Mouse (Mus musculus) kidney, adult 18-20 months (tissue): ENCODE measurements at regions not wholly inside any gene's neighbourhood (a gene's known extent, or its start where the extent isn't known, plus 50 kb on each side); places are given as distances from the start of the nearest gene placed in this dataset.

Source experiments
- DNase-seq: peaks from one replicate; pipeline ENCODE4 v3.0.0; 2021

GRCm38 (mm10) chr16:52742166-52742565 is 288.3 kb upstream of the Alcam start:
- no peak for DNase-seq

- DNase-seq, result no peak
Observed at GRCm38 (mm10) chr16:52726120-52726844, 272.4 kb upstream of the Alcam start.

GRCm38 (mm10) chr16:52718231-52718932 is 264.5 kb upstream of the Alcam start:
- no peak for DNase-seq

- DNase-seq, result no peak
Observed at GRCm38 (mm10) chr16:52690272-52690671, 236.4 kb upstream of the Alcam start.

GRCm38 (mm10) chr16:52654825-52655224 is 201.0 kb upstream of the Alcam start:
- no peak for DNase-seq
